Mouse (Mus musculus) heart, postnatal 25 days (tissue): ENCODE data around the gene Chil4. TPM values are rescaled to one million over a fixed set of nuclear protein-coding genes. Genes with fewer than 3 reads are reported as not detected.

Source experiments
- DNase-seq: peaks from one replicate; pipeline ENCODE4 v3.0.0; 2022; ENCODE audit warnings: low spot score
- intact Hi-C: fragments of 180-260 bp; cut with DNase I; formaldehyde crosslinking; loops from one replicate; pipeline ENCODE4 v1.15.1; 2025
- total RNA-seq, 2 experiments: library from RNA; stranded (reverse); gene quantifications; 2 replicates each; pipeline ENCODE4 v1.2.3; 2021

Gene Chil4
- total RNA-seq, 2 experiments from 2014 or later: not detected

DNA sequence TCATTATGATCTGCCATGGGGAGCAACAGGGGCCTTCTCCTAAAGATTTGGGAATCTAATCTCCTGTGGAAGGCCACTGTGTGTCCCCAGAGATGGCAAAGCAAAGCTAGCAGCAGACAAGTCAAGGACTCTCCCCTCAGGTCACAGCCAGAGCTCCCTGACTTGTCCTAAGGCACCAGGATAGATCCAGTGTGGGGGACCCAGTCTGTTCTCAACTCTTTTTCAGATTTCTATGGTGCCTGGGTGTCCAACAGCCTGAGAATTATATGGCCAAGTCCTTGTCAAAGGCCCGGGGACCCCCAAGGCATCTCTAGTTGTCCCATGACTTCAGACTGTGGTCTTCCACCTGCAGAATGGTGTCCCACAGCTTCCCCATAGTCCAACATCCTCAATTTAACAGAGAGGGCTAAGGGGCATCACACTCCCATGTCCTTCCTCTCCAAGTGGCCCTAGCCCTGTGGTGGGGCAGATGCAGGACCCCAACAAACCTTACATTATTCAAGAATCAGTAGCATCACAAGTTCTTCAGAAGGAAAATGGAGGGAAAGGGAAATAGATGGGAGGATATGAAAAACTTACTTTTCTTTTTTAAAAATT lies 48.1 kb downstream of the Chil4 start:
- intact Hi-C loops: no loop called here
- no peak for DNase-seq

DNA sequence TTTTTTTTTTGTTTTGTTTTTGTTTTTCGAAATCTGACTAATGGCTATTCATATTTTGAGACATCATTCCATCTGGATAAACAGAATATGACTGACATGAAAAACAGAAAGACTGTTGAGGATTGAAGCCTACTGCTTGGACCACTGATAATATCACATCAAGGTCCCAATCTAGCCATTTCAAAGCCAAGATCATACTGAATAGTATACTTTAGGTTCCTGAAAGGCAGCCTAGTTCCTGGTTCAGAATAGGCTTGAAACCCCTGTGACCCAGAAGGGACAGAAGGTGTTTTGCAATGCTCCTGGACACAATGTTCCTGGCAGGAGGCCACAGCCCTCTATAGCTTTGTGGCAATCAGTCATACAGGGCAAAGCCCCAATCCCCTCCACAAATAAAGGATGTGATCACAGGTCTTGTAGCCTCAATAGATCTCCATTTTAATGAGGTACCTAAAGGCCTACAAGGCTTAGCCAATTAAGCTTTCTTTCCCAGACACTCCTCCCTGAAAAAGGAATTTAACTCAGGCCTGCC lies 48.7 kb downstream of the Chil4 start:
- DNase-seq: no peak
- intact Hi-C loops: no loop called here

DNA sequence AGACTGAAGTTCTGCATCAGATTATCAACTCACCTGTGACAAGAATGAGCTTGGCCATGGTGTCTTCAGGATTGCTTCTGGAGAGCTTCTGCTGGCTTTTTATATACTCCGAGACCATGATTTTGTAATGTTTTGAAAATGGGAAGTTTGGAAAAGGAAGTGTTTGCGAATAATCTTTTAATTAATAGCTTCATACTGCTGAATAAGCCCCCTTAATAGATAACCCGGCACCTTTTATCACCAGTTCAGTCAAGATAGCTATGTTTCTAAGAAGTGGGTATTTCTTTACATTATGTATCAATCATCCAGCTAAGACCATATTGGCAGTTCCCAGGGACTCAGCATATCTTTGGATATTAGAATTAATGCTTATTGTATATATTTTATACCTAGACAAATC lies 51.8 kb downstream of the Chil4 start, which contains the start of gene Chil3:
TSS of gene Chil3 (minus strand) at position 101 of the 400 bp plus-strand sequence.
- intact Hi-C loops: no loop called here
- no peak for DNase-seq

DNA sequence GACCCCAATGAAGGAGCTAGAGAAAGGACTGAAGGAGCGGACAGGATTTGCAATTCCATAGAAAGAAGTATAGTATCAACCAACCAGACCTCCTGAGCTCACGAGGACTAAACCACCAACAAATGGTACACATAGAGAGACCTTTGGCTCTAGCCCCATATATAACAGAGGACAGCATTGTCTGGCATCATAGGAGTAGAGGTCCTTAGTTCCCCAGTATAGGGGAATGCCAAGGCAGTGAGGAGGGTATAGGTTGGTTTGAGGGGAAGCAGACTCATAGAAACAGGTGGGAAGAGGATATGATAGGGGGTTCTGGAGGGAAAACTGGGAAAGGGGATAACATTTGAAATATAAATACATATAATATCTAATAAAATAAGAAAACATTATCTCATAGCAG lies 64.9 kb downstream of the Chil4 start:
- no peak for DNase-seq
- intact Hi-C loops: no loop called here

Other genes with a start within 250 kb of the Chil4 start
- gene Ovgp1, start 245.8 kb downstream of the Chil4 start, total RNA-seq: under 1 TPM; 0.17 to 0.29 TPM
- not detected for gene Pifo, start 204.9 kb downstream of the Chil4 start, total RNA-seq
- not detected for gene Chil5, start 186.7 kb downstream of the Chil4 start, total RNA-seq
- gene Chia1, start 106.3 kb downstream of the Chil4 start, total RNA-seq: not detected
- under 1 TPM in 1 of 2 experiments, not detected in 1; 0.22 TPM for gene Chil3, start 51.9 kb downstream of the Chil4 start, total RNA-seq
- not detected for gene Chil6, start 186.7 kb upstream of the Chil4 start, total RNA-seq